Mouse (Mus musculus) regulatory T cell (primary cell): ENCODE data around the gene Sirt3.

Experiments used
- in situ Hi-C: fragments of 300-600 bp; cut with MboI, MseI; formaldehyde crosslinking; loops from one replicate; pipeline ENCODE4 v1.15.1; 2025; ENCODE audit warnings: high pct_unique_total_duplicates

Sirt3 gene

DNA sequence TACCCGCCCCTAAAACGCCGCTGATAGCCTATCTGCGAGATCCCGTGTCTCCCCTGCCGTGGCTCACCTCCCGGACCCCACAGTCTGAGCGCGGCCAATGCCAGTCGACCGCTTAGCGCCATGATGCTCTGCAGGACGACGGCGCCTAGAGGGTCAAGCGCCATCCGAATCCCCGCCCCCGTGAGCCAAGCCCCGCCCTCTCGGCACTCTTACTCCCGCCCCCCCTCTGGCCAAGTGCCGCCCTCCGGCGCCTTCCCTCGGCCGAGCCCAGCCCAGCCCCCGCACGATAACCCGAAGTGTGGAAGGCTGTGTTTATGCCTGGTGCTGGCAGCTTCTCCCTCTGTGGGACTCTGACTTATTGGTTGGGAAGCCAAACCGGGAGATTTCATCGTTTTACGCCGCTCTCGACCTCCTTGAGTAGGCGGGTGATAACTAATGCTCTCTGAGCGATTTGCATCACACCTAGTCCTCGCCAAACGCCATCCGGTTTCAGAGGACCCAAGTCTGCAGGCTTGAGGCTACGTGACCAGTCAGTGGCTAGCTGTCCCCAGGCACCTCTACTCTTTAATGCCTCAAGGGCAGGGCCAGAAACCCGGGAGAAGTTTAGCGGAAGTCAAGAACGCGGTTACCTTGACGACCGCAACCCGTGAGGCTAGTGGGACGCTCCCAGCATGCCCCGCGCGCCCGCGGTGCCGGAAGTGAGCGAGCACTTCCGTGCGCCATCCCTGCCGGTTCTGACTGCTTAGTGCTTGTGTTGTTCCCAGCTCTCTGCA is at the start of gene Sirt3, which contains the start of gene Psmd13:
Sirt3 (minus strand) TSS at position 614 of the 773 bp plus-strand sequence.
Psmd13 (plus strand) TSS at position 273 of the 773 bp plus-strand sequence.
- in situ Hi-C loops: loop anchor here (10.0 kb wide), 1 partner anchor 747 kb away; the partner anchor contains the start of gene Mtg1

DNA sequence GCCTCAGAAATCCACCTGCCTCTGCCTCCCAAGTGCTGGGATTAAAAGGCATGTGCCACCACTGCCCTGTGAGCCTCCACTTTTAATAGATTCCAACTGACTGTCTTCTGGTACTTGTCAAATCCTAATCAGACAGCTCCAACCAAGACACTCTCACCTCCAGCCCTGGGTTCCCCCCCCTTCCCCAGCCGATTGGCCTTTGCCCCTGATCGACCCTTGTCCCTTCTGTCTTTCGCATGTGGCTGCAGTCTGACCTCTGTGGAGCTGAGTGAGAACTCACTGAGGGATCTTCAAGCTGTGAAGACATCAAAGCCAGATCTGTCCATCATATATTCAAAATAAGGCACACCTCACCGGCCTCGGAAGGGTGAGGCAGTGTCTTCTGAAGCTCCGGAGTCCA is 45.1 kb upstream of the Sirt3 start:
- in situ Hi-C loops: no loop called here

- in situ Hi-C loops: no loop called here
Observed at GRCm38 (mm10) chr7:140923070-140923775, 41.1 kb upstream of the Sirt3 start.

DNA sequence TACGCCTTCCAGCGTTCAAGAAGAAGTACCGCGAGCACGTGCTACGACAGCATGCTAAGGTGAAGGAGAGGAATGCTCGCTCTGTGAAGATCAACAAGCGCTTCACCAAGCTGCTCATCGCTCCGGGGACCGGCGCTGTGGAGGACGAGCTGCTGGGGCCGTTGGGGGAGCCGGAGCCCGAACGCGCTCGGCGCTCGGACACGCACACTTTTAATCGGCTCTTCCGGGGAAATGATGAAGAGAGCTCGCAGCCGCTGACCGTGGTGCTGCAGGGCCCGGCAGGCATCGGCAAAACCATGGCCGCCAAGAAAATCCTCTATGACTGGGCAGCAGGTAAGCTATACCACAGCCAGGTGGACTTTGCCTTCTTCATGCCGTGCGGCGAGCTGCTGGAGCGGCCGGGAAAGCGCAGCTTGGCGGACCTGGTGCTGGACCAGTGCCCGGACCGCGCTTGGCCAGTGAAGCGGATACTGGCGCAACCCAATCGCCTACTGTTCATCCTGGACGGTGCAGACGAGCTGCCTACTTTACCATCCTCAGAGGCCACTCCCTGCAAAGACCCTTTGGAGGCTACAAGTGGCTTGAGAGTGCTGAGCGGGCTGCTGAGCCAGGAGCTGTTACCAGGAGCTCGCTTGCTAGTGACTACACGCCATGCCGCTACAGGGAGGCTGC is 40.4 kb upstream of the Sirt3 start:
- in situ Hi-C loops: no loop called here

GRCm38 (mm10) chr7:140921225-140921975 is 39.3 kb upstream of the Sirt3 start:
- in situ Hi-C loops: no loop called here

- in situ Hi-C loops: no loop called here
Observed at GRCm38 (mm10) chr7:140920418-140921029, 38.4 kb upstream of the Sirt3 start, which contains the start of gene Nlrp6. Gene Nlrp6, plus strand, starts transcription at chr7:140920902.

GRCm38 (mm10) chr7:140919911-140920310 is 37.8 kb upstream of the Sirt3 start:
- in situ Hi-C loops: no loop called here

DNA sequence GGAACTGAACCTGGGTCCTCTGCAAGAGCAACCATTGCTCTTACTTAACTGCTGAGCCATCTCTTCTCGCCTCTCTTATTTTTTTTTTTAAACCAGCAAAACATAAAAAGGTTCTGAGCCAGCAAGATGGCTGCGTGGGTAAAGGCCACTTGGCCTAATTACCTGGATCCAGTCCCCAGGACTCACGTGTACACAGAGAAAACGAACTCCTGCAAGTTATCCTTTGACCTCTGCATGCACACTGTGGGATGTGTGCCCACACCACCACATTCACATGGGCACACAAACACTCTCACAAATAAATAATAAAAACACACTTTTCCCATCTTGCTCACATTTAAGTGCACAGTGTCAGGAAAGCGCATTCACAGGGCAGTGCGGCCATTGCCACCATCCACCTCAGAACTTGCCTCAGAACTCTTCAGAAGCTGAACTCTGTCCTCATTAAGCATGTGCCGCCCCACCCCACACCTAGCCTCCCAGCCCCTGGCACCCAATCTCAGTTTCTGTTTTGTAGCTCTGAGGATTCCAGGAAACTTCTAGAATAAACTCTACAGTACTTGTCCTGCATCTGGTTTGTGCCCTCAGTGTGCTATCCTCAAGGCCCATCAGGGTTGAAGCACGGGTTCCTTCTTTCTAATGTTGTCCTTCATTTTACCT is 32.1 kb upstream of the Sirt3 start:
- in situ Hi-C loops: no loop called here

- in situ Hi-C loops: no loop called here
Observed at GRCm38 (mm10) chr7:140912846-140913482, 30.9 kb upstream of the Sirt3 start.

DNA sequence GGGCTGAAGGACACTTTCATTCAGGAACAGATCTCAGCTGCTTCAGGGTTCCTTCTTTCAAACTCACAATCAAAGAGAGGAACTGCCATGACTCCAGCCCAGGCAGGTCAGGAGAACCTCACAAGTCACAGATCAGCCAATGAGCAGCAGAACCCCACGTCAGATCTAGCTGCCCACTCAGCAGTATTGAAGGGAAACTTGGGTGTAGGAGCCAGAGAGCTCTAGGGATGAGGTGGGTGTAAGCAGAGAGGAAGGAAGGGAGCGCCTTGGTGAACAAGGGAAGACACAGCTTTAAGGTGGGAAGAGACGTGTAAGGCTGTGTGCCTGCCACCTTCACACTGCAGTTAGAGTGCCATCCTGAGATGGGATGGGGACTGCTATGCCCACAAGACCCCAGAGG is 30.2 kb upstream of the Sirt3 start:
- in situ Hi-C loops: no loop called here

DNA sequence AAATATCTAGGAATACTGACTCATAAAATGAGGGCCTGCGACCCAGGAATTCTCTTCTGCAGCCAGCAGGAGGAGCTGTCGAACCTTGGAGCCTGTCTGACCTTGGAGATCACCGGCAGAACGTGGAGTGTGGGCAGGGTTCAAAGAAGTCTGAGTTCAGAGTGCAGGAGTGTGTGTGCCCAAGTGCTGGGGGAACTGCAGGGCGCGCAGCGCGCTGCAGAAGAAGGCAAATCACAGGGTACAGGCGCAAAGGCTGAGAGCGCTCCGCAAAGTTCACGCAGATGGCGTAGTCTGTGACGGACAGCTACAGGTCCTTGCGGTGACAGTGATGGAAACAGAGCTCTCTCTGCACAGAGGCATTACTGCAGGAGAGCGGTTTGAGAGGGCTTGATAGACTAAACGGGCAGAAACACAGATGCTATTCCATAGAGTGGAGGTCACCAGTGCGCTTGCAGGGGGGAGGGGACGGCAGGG is 26.6 kb upstream of the Sirt3 start:
- in situ Hi-C loops: no loop called here

DNA sequence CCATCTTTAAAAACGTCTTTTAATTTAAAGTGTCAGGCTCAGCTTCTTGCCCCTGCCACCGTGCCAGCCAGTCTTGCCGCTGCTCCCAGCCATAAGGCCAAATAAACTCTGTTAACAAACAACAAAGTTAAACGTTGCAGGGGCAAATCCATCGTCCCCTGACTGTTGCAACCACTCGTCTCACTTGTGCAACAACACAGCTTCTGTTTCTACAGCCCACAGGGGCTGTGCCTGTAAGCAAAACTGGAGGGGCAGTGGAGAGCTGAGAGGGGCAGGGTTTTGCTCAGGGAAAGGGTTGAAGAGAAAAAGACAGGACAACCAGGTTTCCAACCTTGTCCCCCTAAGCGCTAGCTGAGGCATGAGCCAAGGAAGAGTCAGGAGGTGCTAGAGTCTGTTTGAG is 26.1 kb upstream of the Sirt3 start:
- in situ Hi-C loops: no loop called here

DNA sequence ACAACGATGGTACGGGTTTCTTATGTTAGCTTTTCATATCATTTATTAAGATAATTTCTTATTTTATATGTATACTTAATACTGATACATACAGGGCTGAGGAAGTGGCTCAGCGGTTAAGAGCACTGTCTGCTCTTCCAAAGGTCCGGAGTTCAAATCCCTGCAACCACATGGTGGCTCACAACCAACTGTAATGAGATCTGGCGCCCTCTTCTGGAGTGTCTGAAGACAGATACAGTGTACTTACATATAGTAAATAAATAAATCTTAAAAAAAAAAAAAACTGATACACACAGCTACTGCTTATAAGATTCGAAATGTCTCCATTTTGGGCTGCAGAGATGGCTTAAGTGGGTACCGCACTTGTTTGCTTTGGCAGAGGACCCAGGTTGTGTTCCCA is 25.6 kb upstream of the Sirt3 start:
- in situ Hi-C loops: no loop called here

GRCm38 (mm10) chr7:140907131-140907530 is 25.0 kb upstream of the Sirt3 start:
- in situ Hi-C loops: no loop called here

- in situ Hi-C loops: no loop called here
Observed at GRCm38 (mm10) chr7:140905642-140906081, 23.6 kb upstream of the Sirt3 start.

- in situ Hi-C loops: loop anchor here (5.0 kb wide), 1 partner anchor 61 kb away; no protein-coding TSS in a partner anchor
Observed at GRCm38 (mm10) chr7:140903212-140903611, 21.1 kb upstream of the Sirt3 start.

DNA sequence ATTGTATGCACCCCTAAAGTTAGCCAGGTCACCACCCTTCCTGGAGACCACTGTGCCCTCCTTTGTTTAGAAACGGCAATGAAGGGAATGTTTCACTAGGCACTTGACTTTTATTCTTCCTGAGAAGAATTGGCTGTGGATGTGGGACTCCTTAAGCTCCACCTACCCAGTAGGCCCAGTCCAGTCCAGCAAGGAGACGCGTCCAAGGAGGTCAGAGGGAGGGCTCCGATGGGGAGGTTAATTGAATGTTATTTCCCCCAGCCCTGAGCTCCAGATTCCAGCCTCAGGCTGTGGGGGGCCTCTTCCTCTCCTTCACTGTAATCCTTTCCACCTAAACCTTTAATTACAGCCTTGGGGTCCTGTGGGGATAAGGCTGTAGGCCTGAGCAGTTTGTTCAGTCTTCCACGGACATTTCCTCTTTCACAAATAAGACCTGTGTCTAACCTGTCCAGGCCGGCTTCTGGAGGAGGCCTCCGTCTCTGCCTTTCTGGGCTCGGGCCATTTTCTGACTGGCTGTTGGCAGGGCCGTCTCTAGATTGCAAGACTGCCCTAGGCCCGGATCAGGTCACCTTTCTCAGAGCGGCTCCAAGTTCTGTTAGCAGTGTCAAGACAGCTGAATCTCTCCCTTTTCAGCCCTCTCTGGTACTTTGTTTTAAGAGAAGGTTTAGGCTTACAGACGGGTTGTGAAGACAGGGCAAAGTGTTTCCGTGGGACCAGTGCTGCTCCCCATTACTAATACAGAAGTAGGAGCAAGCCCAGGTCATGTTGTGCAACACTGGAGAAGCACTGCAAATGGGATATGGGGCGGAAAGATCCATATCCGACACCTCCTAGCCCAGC is 20.1 kb upstream of the Sirt3 start:
- in situ Hi-C loops: loop anchor here (5.0 kb wide), 1 partner anchor 60 kb away; no protein-coding TSS in a partner anchor

DNA sequence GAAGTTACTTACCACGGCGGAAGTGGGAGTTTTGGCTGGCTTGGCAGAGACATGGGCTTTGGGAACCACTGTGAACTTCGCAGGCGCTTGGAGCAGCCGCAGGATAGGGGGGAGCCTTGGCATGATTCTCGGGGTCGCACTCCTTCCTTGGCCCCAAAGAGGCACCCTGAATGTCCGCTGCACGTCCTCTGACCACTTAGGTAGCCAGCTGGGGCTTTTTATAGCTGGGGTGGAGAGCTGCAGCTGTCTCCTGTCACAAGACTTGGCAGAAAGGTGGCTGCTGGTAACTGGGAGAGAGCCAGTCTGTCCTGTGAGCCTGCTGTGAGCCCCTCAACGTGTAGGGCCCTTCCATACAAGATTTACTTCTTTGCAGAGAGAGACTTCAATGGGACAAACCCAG is 18.1 kb upstream of the Sirt3 start, which contains the start of gene Cox8b:
Cox8b (minus strand) TSS at position 227 of the 400 bp plus-strand sequence.
- in situ Hi-C loops: loop anchor here (5.0 kb wide), 1 partner anchor 58 kb away; no protein-coding TSS in a partner anchor

DNA sequence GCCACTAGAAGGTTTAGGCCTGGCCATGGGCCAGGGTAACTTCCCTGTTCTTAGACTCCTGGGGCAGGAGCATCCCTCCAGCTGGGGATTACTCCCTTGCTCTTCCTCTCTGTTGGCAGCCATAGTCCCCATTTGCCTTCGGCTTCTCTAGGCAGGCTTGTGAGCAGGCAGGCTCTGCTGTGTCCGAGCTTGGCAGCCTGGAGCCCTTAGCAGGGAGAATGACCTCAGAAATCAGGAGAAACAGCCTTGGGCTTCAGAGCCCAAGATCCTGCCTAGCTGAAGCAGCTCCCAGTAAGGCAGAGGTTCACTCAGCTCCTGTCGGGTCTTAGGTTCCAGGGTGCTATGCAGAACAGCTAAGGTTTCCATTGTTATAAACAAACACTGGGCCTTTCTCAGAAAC is 17.0 kb upstream of the Sirt3 start:
- in situ Hi-C loops: no loop called here
